Mouse (Mus musculus): Measurements from ENCODE around the gene Efcab6. TPM values are rescaled to one million over a fixed set of nuclear protein-coding genes. Genes with fewer than 3 reads are reported as not detected.

The Efcab6 gene
- total RNA-seq, 2 experiments from 2014 or later = 16.7 to 17.5 TPM

DNA sequence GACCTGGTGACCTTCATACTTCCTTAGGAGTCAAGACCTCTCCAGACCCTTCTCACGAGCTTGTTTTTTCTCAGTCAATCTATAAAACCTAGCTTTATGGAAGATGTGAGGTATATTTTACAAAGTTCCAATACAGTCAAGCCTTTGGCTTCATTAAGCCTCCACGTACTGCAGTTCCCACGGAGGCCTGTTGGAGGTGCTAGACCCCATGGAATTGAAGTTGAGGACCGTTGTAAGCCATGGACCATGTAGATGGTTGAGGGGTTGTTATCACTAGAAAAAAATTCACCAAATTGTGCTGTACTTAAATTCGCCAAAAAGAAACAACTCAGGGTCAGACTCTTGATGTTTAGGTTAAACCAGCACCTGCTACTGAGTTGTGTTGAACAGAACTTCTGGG lies 9.1 kb downstream of the Efcab6 start:
- peak; percentile 32 for TF ChIP-seq CTCF (IDR thresholded peaks at IDR 0.05)
- intact Hi-C loops (cut with DNase I) = loop anchor here (10.0 kb wide), 2 partner anchors 391 to 421 kb away; no protein-coding TSS in a partner anchor
- DNase-seq (ENCODE audit: extremely low spot score in 1 of 2, low spot score in 2 of 2) = no peak
- Histone ChIP-seq H3K27ac (no peak overlapping the region), H3K4me3 (no peak overlapping the region)

DNA sequence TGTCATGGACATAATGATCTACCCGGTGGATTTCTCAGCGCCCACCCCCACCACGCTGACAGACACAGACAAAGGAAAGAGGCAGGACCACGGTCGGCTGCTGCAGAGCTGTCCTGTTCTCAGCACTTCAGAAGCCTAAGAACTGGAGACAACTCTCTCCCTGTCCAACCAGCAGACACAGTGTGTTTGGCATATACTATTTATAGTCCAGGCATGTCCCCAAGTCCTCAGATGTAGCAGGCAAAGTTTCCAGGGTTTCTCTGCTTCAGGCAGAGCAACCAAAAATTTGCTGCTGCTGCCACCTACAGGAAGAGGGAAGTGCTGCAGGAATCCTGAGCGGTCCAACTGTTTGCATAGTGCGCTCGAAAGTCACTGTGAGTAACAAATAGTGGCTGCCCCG lies 11.3 kb downstream of the Efcab6 start:
- peak; percentile 80 to 90 for DNase-seq (ENCODE audit: extremely low spot score in 1 of 2, low spot score in 2 of 2)
- H3K27ac ChIP-seq = 0 out of 2 replicates have a peak overlapping the region, but pooled peaks have one; percentile 32
- H3K4me3 ChIP-seq = no peak overlapping the region
- intact Hi-C loops (cut with DNase I) = loop anchor here (1.0 to 10.0 kb wide), 7 partner anchors 67 to 419 kb away; partner anchors contain the start of gene Mpped1
- TF ChIP-seq CTCF (IDR thresholded peaks at IDR 0.05) = peak; percentile 94

DNA sequence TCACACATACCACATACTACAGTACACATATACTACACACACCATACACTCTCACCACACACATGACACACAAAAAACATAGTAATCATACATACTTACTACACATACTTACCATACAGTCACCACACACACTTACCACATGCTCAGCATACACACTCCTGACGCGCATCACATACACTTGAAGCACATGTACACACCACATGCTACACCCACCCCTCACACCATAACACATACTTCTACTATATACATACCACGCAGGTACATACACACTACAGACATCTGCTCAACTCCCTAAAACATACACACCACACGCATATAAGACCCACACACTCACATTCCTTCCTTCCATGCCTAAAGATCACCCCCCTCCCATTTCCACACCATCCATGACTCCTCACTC lies 11.9 kb downstream of the Efcab6 start:
- intact Hi-C loops (cut with DNase I) = loop anchor here (5.0 to 10.0 kb wide), 5 partner anchors 66 to 418 kb away; partner anchors contain the start of gene Mpped1
- H3K4me3 ChIP-seq = no peak overlapping the region
- no peak for TF ChIP-seq CTCF (IDR thresholded peaks at IDR 0.05)
- no peak for DNase-seq (ENCODE audit: extremely low spot score in 1 of 2, low spot score in 2 of 2)
- 0 out of 2 replicates have a peak overlapping the region, but pooled peaks have one; percentile 32 for H3K27ac ChIP-seq

- no peak for DNase-seq (ENCODE audit: extremely low spot score in 1 of 2, low spot score in 2 of 2)
- TF ChIP-seq CTCF (IDR thresholded peaks at IDR 0.05) = no peak
- Histone ChIP-seq H3K4me3 (no peak overlapping the region), H3K27ac (no peak overlapping the region)
- intact Hi-C loops (cut with DNase I) = loop anchor here (5.0 to 10.0 kb wide), 5 partner anchors 65 to 418 kb away; partner anchors contain the start of gene Mpped1
Observed at GRCm38 (mm10) chr15:84052390-84052789, 12.8 kb downstream of the Efcab6 start.

- no peak for DNase-seq (ENCODE audit: extremely low spot score in 1 of 2, low spot score in 2 of 2)
- intact Hi-C loops (cut with DNase I) = no loop called here
- no peak for TF ChIP-seq CTCF (IDR thresholded peaks at IDR 0.05)
- Histone ChIP-seq H3K4me3 (no peak overlapping the region), H3K27ac (no peak overlapping the region)
Observed at GRCm38 (mm10) chr15:84049570-84049969, 15.6 kb downstream of the Efcab6 start.

DNA sequence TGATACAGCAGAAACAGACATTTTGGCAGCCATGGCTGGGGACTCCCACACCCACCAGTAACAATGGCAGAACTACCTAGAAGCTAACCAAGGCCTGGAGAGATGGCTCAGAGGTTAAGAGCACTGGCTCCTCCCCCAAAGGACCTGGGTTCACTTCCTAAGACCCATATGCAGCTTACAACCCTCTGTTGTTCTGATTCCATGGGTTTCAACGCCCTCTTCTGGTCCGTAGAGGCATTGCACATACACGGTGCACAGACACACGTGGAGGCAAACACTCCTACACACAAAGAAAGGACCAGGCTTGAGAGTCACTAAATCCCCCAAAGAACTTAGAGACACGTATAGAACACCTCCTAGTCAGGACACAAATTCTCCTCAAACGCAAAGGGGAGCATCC lies 19.6 kb downstream of the Efcab6 start:
- intact Hi-C loops (cut with DNase I) = no loop called here
- DNase-seq (ENCODE audit: extremely low spot score in 1 of 2, low spot score in 2 of 2) = no peak
- Histone ChIP-seq H3K4me3 (no peak overlapping the region), H3K27ac (no peak overlapping the region)
- TF ChIP-seq CTCF (IDR thresholded peaks at IDR 0.05) = no peak; the same call in 1 of the 2 replicates

DNA sequence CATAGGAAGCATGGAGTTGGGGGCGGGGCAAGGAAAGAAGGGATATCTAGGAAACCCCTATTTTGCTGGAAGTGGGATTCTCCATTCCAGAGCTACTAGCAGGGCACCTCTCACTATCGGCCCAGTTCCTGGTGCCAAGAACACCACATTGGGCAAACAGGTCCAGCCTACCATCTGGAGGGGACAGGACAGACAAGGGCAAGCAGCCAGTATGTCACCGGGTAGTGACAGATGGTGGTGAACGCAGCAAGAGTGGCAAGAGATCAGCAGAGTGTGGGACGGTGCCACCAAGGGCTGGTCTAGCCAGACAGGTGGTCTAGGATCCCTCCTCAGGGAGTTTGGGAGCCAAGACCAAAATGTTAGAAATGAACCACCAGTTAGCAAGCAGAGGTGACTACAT lies 28.1 kb downstream of the Efcab6 start:
- no peak for DNase-seq (ENCODE audit: extremely low spot score in 1 of 2, low spot score in 2 of 2)
- H3K4me3 ChIP-seq = no peak overlapping the region
- intact Hi-C loops (cut with DNase I) = no loop called here
- H3K27ac ChIP-seq = no peak overlapping the region
- TF ChIP-seq CTCF (IDR thresholded peaks at IDR 0.05) = no peak

- H3K27ac ChIP-seq = no peak overlapping the region
- no peak overlapping the region for H3K4me3 ChIP-seq
- no peak for TF ChIP-seq CTCF (IDR thresholded peaks at IDR 0.05)
- no peak for DNase-seq (ENCODE audit: extremely low spot score in 1 of 2, low spot score in 2 of 2)
- intact Hi-C loops (cut with DNase I) = no loop called here
Observed at GRCm38 (mm10) chr15:84025651-84026050, 39.5 kb downstream of the Efcab6 start.

- DNase-seq (ENCODE audit: extremely low spot score in 1 of 2, low spot score in 2 of 2) = no peak
- TF ChIP-seq CTCF (IDR thresholded peaks at IDR 0.05) = no peak
- Histone ChIP-seq H3K4me3 (no peak overlapping the region), H3K27ac (no peak overlapping the region)
- intact Hi-C loops (cut with DNase I) = no loop called here
Observed at GRCm38 (mm10) chr15:84024851-84025250, 40.3 kb downstream of the Efcab6 start.

DNA sequence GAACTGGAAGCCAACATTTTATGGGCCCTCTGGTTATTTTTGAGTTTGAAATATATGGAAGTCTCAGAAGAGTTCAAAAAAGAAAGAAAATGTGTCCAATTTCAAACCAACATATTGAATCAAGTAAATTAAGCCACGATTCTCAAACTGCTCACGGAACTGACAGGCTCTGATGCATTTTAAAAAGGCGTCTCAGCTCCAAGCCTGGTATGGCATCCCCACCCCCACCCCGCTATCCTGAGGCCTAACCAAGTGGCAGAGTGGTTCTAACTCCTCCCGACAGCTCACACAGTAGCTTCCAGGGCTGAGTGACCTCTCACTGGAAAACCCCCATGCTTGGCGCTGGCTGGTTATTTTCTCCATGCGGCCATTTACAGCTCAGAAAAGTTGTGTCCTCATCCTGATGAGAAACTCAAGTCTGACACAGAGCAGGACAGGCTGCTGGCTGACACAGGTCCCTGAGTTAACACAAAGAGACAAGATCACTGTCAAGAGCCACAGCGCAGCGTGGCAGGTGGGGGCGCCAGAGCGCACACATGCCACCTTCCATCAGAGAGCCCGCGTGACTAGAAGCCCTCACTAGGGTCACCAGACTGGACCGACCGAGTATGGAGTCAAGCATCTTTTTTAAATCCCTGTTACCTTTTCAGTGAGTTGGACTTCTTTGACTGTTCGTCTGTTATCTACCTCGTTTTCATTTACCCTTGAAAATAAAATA lies 55.7 kb downstream of the Efcab6 start:
- intact Hi-C loops (cut with DNase I) = no loop called here
- no peak for DNase-seq (ENCODE audit: extremely low spot score in 1 of 2, low spot score in 2 of 2)
- TF ChIP-seq CTCF (IDR thresholded peaks at IDR 0.05) = peak; percentile 35

DNA sequence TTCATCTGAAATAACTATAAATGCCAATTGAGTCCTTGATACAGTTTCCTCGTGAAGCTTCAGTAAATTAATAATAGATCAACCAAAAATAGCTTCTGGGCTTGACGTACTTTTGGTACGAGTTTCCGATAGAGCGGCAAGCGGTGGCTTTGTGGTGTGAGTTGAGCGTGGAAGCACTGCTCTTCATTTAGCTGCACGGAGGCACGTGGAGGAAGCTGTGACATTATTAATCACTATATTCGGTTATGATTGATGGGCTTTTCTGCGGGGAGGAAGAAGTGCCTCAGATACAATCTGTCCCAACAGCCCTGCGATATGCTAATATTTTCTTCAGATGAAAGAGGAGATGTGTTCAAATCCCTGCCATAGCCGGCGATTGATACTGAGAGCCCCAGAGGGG lies 60.9 kb downstream of the Efcab6 start:
- DNase-seq (ENCODE audit: extremely low spot score in 1 of 2, low spot score in 2 of 2) = no peak
- TF ChIP-seq CTCF (IDR thresholded peaks at IDR 0.05) = no peak
- H3K27ac ChIP-seq = no peak overlapping the region
- intact Hi-C loops (cut with DNase I) = no loop called here
- H3K4me3 ChIP-seq = no peak overlapping the region

More for the DNA sequence above, 55.7 kb downstream of the Efcab6 start:
- no peak overlapping the region for H3K4me3 ChIP-seq
- no peak overlapping the region for H3K27ac ChIP-seq

DNA sequence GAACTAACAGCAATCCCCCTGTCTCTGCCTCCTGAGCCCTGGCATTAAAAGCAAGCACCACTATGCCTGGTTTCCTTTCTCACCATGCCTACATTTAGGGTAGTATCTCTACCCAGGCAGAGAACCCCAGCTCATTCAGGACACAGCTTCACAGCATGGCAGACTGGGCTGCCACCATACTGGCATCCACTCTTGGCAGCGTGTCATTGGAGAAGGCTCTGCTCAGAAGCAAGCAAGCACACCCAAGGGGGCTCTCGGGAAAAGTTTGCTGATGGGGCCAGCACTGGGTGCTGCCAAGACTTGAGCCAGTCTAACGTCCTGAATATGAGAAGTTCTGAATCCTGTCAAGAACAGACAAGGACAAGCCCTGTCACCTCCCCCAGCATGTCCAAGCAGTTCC lies 66.1 kb downstream of the Efcab6 start:
- DNase-seq (ENCODE audit: extremely low spot score in 1 of 2, low spot score in 2 of 2) = no peak
- H3K27ac ChIP-seq = no peak overlapping the region; the same call in 1 of the 2 replicates
- intact Hi-C loops (cut with DNase I) = loop anchor here (5.0 kb wide), 1 partner anchor 147 kb away; no protein-coding TSS in a partner anchor

More for the DNA sequence above, 66.1 kb downstream of the Efcab6 start:
- no peak for TF ChIP-seq CTCF (IDR thresholded peaks at IDR 0.05)
- H3K4me3 ChIP-seq = no peak overlapping the region

Measured in left cerebral cortex, adult 2 months (tissue).